Mouse (Mus musculus): Measurements from ENCODE around the gene Mrps12.

GRCm38 (mm10) chr7:28761907-28762306, 20.3 kb upstream of the Mrps12 start:
- TF ChIP-seq EP300 (optimal IDR thresholded peaks at IDR 0.05) (no peak), CTCF (IDR thresholded peaks at IDR 0.05; ENCODE audit: low read depth) (no peak)

Data from stomach, postnatal 0 days (tissue).